Mouse (Mus musculus) cortical plate, adult 2 months (tissue): ENCODE results near the gene Depp1.

Experiments
- CTCF ChIP-seq: fragments of 200-500 bp; IDR thresholded peaks from 2 replicates; pipeline ENCODE4 v1.5.1; 2011; ENCODE audit warnings: mild to moderate bottlenecking, control low read depth, low read length; ENCODE audit not compliant: insufficient read depth; ENCODE audit errors: extremely low read depth
- POLR2A ChIP-seq: fragments of 200-500 bp; IDR thresholded peaks from 2 replicates; pipeline ENCODE4 v1.6.1; 2011; ENCODE audit warnings: mild to moderate bottlenecking, low read length, control low read depth; ENCODE audit not compliant: insufficient read depth; ENCODE audit errors: extremely low read depth

GRCm38 (mm10) chr6:116667382-116667781 lies 17.0 kb downstream of the Depp1 start:
- no peak for TF ChIP-seq CTCF
- no peak for TF ChIP-seq POLR2A
